Comparison of ENCODE assay signal across 9 mouse cellular contexts in the genomic region with DNA sequence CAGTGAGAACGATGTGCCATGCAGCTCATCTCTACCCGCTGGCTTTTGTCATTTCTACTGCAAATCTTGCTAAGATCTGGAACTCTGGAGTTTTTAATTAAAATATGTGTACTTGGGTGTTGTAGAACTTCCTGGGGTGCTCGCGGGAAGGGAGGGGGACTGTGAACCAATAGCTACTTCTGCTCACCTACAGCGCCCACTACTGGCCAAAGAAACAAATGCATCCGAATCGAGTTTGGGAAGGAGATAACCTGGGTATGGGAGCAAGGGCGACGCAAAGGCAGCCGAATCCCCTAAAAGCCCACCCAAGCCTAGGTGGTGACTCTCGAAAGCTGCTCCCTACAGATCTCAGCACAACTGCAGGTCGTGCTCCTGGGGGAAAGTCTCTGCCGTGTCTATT.
DNase-seq lines count a peak whose midpoint lies in the region; ATAC-seq and TF ChIP-seq lines count a peak whose summit lies in the region.
"Had no signal": no experiment of that assay in that cellular context is flagged by ENCODE, and none has a peak within 500 bp of the region (broad histone marks: within the 10 kb centered on the region; RNA-seq: fewer than 3 reads in every experiment).

No protein-coding gene starts in this region.

- no peaks in the 10 kb centered on the region for H3K27me3 ChIP-seq in kidney, adult 2 months (replicated peaks; ENCODE audit: control insufficient read depth, insufficient read depth, low read length)
- no peaks in the 10 kb centered on the region; the same call in 1 of the 2 replicates for H3K27me3 ChIP-seq in kidney, embryonic 16.5 days (ENCODE audit: insufficient read depth, low read length)
- no peaks in the 10 kb centered on the region; a peak in 2 of 4 replicates for H3K27me3 ChIP-seq in MEL (ENCODE audit: control insufficient read depth in 1 of 2, insufficient read depth in 2 of 2, low read length in 2 of 2)

- H3K27ac ChIP-seq in kidney, adult 2 months (ENCODE audit: insufficient read depth, low read depth, low read length) = no peak overlapping the region
- no peak overlapping the region for H3K27ac ChIP-seq in kidney, embryonic 16.5 days (ENCODE audit: low read length)
- no peak overlapping the region for H3K27ac ChIP-seq in MEL (ENCODE audit: control insufficient read depth, low read depth, low read length)
- H3K27ac ChIP-seq: embryonic facial prominence, embryonic 15.5 days; macrophage had no signal

- no peaks in the 10 kb centered on the region for H3K36me3 ChIP-seq in kidney, adult 2 months (ENCODE audit: control insufficient read depth, insufficient read depth, low read length)
- no peaks in the 10 kb centered on the region for H3K36me3 ChIP-seq in kidney, embryonic 16.5 days (ENCODE audit: insufficient read depth, low read length)
- H3K36me3 ChIP-seq in MEL (ENCODE audit: control insufficient read depth in 1 of 2, insufficient read depth in 2 of 2, low read length in 2 of 2) = no peaks in the 10 kb centered on the region
- H3K36me3 ChIP-seq: embryonic facial prominence, embryonic 15.5 days had no signal

- 54% methylated on average over 13 of the region's 13 CpGs for WGBS in kidney, adult 2 months
- 64% methylated on average over 13 of the region's 13 CpGs for WGBS in kidney, embryonic 16.5 days

- H3K4me2 ChIP-seq in kidney, embryonic 16.5 days (replicated peaks; ENCODE audit: low read depth, low read length) = no peak overlapping the region
- H3K4me2 ChIP-seq: embryonic facial prominence, embryonic 15.5 days had no signal

- no peak overlapping the region for H3K9ac ChIP-seq in kidney, embryonic 16.5 days (replicated peaks; ENCODE audit: low read length)
- H3K9ac ChIP-seq in MEL (ENCODE audit: control insufficient read depth, low read depth, low read length, poor library complexity, severe bottlenecking) = no peak overlapping the region
- H3K9ac ChIP-seq: embryonic facial prominence, embryonic 15.5 days had no signal

- TF ChIP-seq POLR2A in kidney, adult 2 months (IDR thresholded peaks at IDR 0.05; ENCODE audit: low read depth, low read length) = no peak
- TF ChIP-seq POLR2A in MEL (IDR thresholded peaks at IDR 0.05; ENCODE audit: control insufficient read depth in 1 of 2, insufficient read depth in 1 of 2, low read depth in 1 of 2, low read length in 2 of 2, poor library complexity in 1 of 2) = no peak

- peak; percentile 6 for TF ChIP-seq RAD21 in MEL (IDR thresholded peaks at IDR 0.05; ENCODE audit: low read depth, low read length)

- H3K4me1 ChIP-seq in kidney, adult 2 months (ENCODE audit: control insufficient read depth, insufficient read depth, low read length) = 0 out of 2 replicates have a peak, but pooled peaks cover 2% of the 10 kb centered on the region
- H3K4me1 ChIP-seq in kidney, embryonic 16.5 days (ENCODE audit: insufficient read depth, low read length) = peaks cover 6% of the 10 kb centered on the region
- no peaks in the 10 kb centered on the region for H3K4me1 ChIP-seq in MEL (ENCODE audit: control insufficient read depth in 1 of 2, insufficient read depth in 2 of 2, low read length in 2 of 2)

- no peaks in the 10 kb centered on the region for H3K9me3 ChIP-seq in kidney, embryonic 16.5 days (ENCODE audit: low read length)
- H3K9me3 ChIP-seq in MEL (replicated peaks; ENCODE audit: insufficient read depth, low read length) = no peaks in the 10 kb centered on the region
- H3K9me3 ChIP-seq: embryonic facial prominence, embryonic 15.5 days had no signal

- no peak for ATAC-seq in kidney, embryonic 16.5 days (ENCODE audit: low FRiP score, low TSS enrichment)

- H3K4me3 ChIP-seq in kidney, adult 2 months (ENCODE audit: insufficient read depth, low read depth, low read length) = no peak overlapping the region
- H3K4me3 ChIP-seq in kidney, embryonic 16.5 days (ENCODE audit: low read length) = no peak overlapping the region
- no peak overlapping the region for H3K4me3 ChIP-seq in MEL (ENCODE audit: control insufficient read depth in 1 of 2, insufficient read depth in 1 of 2, low read depth in 2 of 2, low read length in 2 of 2)
- H3K4me3 ChIP-seq: embryonic facial prominence, embryonic 15.5 days had no signal

- peak; percentile 19 for DNase-seq in kidney, adult 2 months
- DNase-seq in A20 (ENCODE audit: low read depth, low spot score) (peak; percentile 23), MEL (ENCODE audit: low read depth, low spot score) (peak; percentile 26)
- peak; percentile 47 to 56 for DNase-seq in kidney, postnatal 4 days
- peak; percentile 69 for DNase-seq in testis, postnatal 14 days (ENCODE audit: low spot score)
- DNase-seq in T-cell, adult 2 months (ENCODE audit: low spot score) = no peak

- peak; percentile 49 for TF ChIP-seq CTCF in kidney, adult 2 months (conservative IDR thresholded peaks at IDR 0.05; ENCODE audit: insufficient read depth, insufficient read length, low read depth, low read length)
- peak; percentile 52 to 65 (median 59); a peak in 5 of 6 replicates for TF ChIP-seq CTCF in MEL (IDR thresholded peaks at IDR 0.05 in 2 of 3, conservative IDR thresholded peaks at IDR 0.05 in 1 of 3; ENCODE audit: control insufficient read depth in 1 of 3, insufficient read depth in 1 of 3, low read depth in 2 of 3, low read length in 3 of 3, poor library complexity in 1 of 3, severe bottlenecking in 1 of 3)

- no peak for TF ChIP-seq EP300 in MEL (IDR thresholded peaks at IDR 0.05; ENCODE audit: low read depth in 1 of 2, low read length in 2 of 2)

- no peaks in the 10 kb centered on the region for H3K79me2 ChIP-seq in MEL (ENCODE audit: control insufficient read depth, insufficient read depth, low read length, poor library complexity)

TF ChIP-seq in MEL, 35 proteins besides CTCF, POLR2A, EP300 and RAD21:
- TF ChIP-seq ZKSCAN1 (IDR thresholded peaks at IDR 0.05; ENCODE audit: low read depth, low read length) = no peak
- TF ChIP-seq NRF1 (IDR thresholded peaks at IDR 0.05; ENCODE audit: insufficient read depth, low read depth, low read length, poor library complexity, severe bottlenecking) = no peak
- no peak for TF ChIP-seq ZC3H11A (IDR thresholded peaks at IDR 0.05; ENCODE audit: low read depth, low read length)
